Mouse (Mus musculus) ES-E14 (cell line): ENCODE results near the gene Tia1. TPM values are rescaled to one million over a fixed set of nuclear protein-coding genes. Genes with fewer than 3 reads are reported as not detected.

Experiments
- DNase-seq: peaks from one replicate; pipeline ENCODE4 v3.0.0-alpha.2; 2013; ENCODE audit warnings: low read depth, low spot score
- H3K27ac ChIP-seq: 2 replicates; pipeline ENCODE4 v1.5.1; 2012; ENCODE audit warnings: low read depth, mild to moderate bottlenecking, low read length, moderate library complexity, mixed read lengths; ENCODE audit not compliant: poor library complexity, insufficient read depth, severe bottlenecking
- H3K36me3 ChIP-seq: 2 replicates; pipeline ENCODE4 v1.6.1; 2012; ENCODE audit warnings: mild to moderate bottlenecking, low read length, moderate library complexity, mixed read lengths; ENCODE audit not compliant: control insufficient read depth, poor library complexity, insufficient read depth, severe bottlenecking
- H3K4me1 ChIP-seq, 2 experiments: fragments of 150-350 bp in 1 of 2; sonication (generic) in 1 of 2; 2 replicates each; pipeline ENCODE4 v1.6.1; 2012; ENCODE audit warnings: low read length in 2 of 2, mild to moderate bottlenecking in 1 of 2, mixed read lengths in 1 of 2; ENCODE audit not compliant: control insufficient read depth in 2 of 2, insufficient read depth in 2 of 2, poor library complexity in 1 of 2
- H3K4me3 ChIP-seq, 2 experiments: fragments of 150-350 bp in 1 of 2; sonication (generic) in 1 of 2; 2 replicates each; pipeline ENCODE4 v1.5.1; 2012; ENCODE audit warnings: low read length in 2 of 2, low read depth in 1 of 2, mild to moderate bottlenecking in 1 of 2, mixed read lengths in 1 of 2; ENCODE audit not compliant: insufficient read depth in 1 of 2, poor library complexity in 1 of 2, severe bottlenecking in 1 of 2
- H3K9ac ChIP-seq: 2 replicates; pipeline ENCODE4 v1.6.1; 2012; ENCODE audit warnings: low read depth, mild to moderate bottlenecking, low read length, mixed read lengths; ENCODE audit not compliant: poor library complexity, insufficient read depth, severe bottlenecking
- H3K9me3 ChIP-seq: fragments of 150-350 bp; sonication (generic); 2 replicates; pipeline ENCODE4 v1.6.1; 2012; ENCODE audit warnings: low read depth, mild to moderate bottlenecking, low read length; ENCODE audit not compliant: control insufficient read depth, insufficient read depth
- CHD2 ChIP-seq: IDR thresholded peaks from 2 replicates; pipeline ENCODE4 v1.6.1; 2014; ENCODE audit warnings: mild to moderate bottlenecking, low read depth, low read length, inconsistent platforms
- HCFC1 ChIP-seq: IDR thresholded peaks from 2 replicates; pipeline ENCODE4 v1.6.1; 2012; ENCODE audit warnings: low read length, inconsistent platforms, borderline replicate concordance; ENCODE audit not compliant: insufficient read depth
- MAFK ChIP-seq: IDR thresholded peaks from 2 replicates; pipeline ENCODE4 v1.6.1; 2014; ENCODE audit warnings: mild to moderate bottlenecking, low read depth, low read length, inconsistent platforms; ENCODE audit not compliant: insufficient read depth
- ZC3H11A ChIP-seq: IDR thresholded peaks from 2 replicates; pipeline ENCODE4 v1.6.1; 2012; ENCODE audit warnings: low read depth, mild to moderate bottlenecking, inconsistent platforms, low read length, borderline replicate concordance
- ZNF384 ChIP-seq: IDR thresholded peaks from 2 replicates; pipeline ENCODE4 v1.6.1; 2012; ENCODE audit warnings: low read depth, low read length, inconsistent platforms
- in situ Hi-C, 2 experiments: fragments of 600-800 bp; cut with MboI; formaldehyde crosslinking; loops; one replicate each; pipeline ENCODE4 v1.15.1; 2025; ENCODE audit warnings: low sequenced_read_pairs in 2 of 2, inconsistent platforms in 1 of 2; ENCODE audit not compliant: unreplicated experiment in 2 of 2
- total RNA-seq: library from RNA; depleted of rRNA; stranded (reverse); fragments of 300-350 nt; gene quantifications from 2 replicates; pipeline ENCODE4 v1.2.3, GENCODE M21; 2012

The Tia1 gene
- total RNA-seq, 1 experiment: 46.1 TPM

GRCm38 (mm10) chr6:86404996-86405395 is 977 bp downstream of the Tia1 start:
- Histone ChIP-seq H3K9me3 (no peaks in the 10 kb centered on the region), H3K4me1 (no peaks in the 10 kb centered on the region), H3K4me3 (peak overlapping the region; percentile 80), H3K36me3 (no peaks in the 10 kb centered on the region; the same call in 1 of the 2 replicates), H3K9ac (peak overlapping the region; percentile 18; the same call in 1 of the 2 replicates), H3K27ac (no peak overlapping the region; the same call in 1 of the 2 replicates)
- TF ChIP-seq MAFK: no peak
- no peak for TF ChIP-seq ZC3H11A
- TF ChIP-seq HCFC1: no peak
- TF ChIP-seq CHD2: no peak
- peak; percentile 12; the same call in 1 of the 2 replicates for TF ChIP-seq ZNF384
- DNase-seq: no peak
- in situ Hi-C loops: no loop called here

- Histone ChIP-seq H3K9me3 (no peaks in the 10 kb centered on the region), H3K36me3 (no peaks in the 10 kb centered on the region; the same call in 1 of the 2 replicates), H3K9ac (no peak overlapping the region), H3K4me3 (no peak overlapping the region), H3K27ac (no peak overlapping the region), H3K4me1 (no peaks in the 10 kb centered on the region)
- TF ChIP-seq ZC3H11A: no peak
- no peak for TF ChIP-seq CHD2
- no peak for TF ChIP-seq ZNF384
- TF ChIP-seq MAFK: no peak
- no peak for TF ChIP-seq HCFC1
- in situ Hi-C loops: no loop called here
- no peak for DNase-seq
These were observed 2.3 kb downstream of the Tia1 start for GRCm38 (mm10) chr6:86406306-86406705.

- H3K9me3 ChIP-seq: no peaks in the 10 kb centered on the region
- no peak overlapping the region for H3K9ac ChIP-seq
- in situ Hi-C loops: no loop called here
- peaks cover 11% of the 10 kb centered on the region for H3K36me3 ChIP-seq
- H3K4me3 ChIP-seq: no peak overlapping the region
- no peaks in the 10 kb centered on the region for H3K4me1 ChIP-seq
- DNase-seq: no peak
- no peak for TF ChIP-seq MAFK
- TF ChIP-seq HCFC1: no peak
- TF ChIP-seq ZNF384: no peak
- no peak overlapping the region for H3K27ac ChIP-seq
These were observed 14.7 kb downstream of the Tia1 start for GRCm38 (mm10) chr6:86418711-86419110.

GRCm38 (mm10) chr6:86419239-86419638 is 15.2 kb downstream of the Tia1 start:
- TF ChIP-seq ZC3H11A: no peak
- no peak for TF ChIP-seq CHD2
- TF ChIP-seq MAFK: no peak
- no peak for TF ChIP-seq ZNF384
- TF ChIP-seq HCFC1: no peak

GRCm38 (mm10) chr6:86420491-86420890 is 16.5 kb downstream of the Tia1 start:
- H3K9ac ChIP-seq: no peak overlapping the region
- no peak overlapping the region for H3K27ac ChIP-seq
- DNase-seq: peak; percentile 66
- in situ Hi-C loops: no loop called here
- peaks cover 15% of the 10 kb centered on the region for H3K36me3 ChIP-seq
- H3K4me3 ChIP-seq: no peak overlapping the region
- H3K9me3 ChIP-seq: no peaks in the 10 kb centered on the region
- no peaks in the 10 kb centered on the region for H3K4me1 ChIP-seq
- TF ChIP-seq MAFK (no peak), ZC3H11A (peak; percentile 41; the same call in 1 of the 2 replicates), ZNF384 (0 out of 2 replicates have a peak, but pooled peaks have one; percentile 34), CHD2 (no peak)

More at GRCm38 (mm10) chr6:86419239-86419638, 15.2 kb downstream of the Tia1 start:
- Histone ChIP-seq H3K4me3 (no peak overlapping the region), H3K4me1 (no peaks in the 10 kb centered on the region), H3K9me3 (no peaks in the 10 kb centered on the region), H3K27ac (no peak overlapping the region), H3K36me3 (peaks cover 11% of the 10 kb centered on the region), H3K9ac (no peak overlapping the region)
- in situ Hi-C loops: no loop called here
- no peak for DNase-seq
